Mouse (Mus musculus) frontal cortex, postnatal 36 days (tissue): ENCODE measurements around the gene Tmem104.

ENCODE experiments used
- DNase-seq, 2 experiments: peaks; one replicate each; pipeline ENCODE4 v3.0.0; 2022; ENCODE audit warnings: low spot score in 2 of 2

Tmem104 gene

DNA sequence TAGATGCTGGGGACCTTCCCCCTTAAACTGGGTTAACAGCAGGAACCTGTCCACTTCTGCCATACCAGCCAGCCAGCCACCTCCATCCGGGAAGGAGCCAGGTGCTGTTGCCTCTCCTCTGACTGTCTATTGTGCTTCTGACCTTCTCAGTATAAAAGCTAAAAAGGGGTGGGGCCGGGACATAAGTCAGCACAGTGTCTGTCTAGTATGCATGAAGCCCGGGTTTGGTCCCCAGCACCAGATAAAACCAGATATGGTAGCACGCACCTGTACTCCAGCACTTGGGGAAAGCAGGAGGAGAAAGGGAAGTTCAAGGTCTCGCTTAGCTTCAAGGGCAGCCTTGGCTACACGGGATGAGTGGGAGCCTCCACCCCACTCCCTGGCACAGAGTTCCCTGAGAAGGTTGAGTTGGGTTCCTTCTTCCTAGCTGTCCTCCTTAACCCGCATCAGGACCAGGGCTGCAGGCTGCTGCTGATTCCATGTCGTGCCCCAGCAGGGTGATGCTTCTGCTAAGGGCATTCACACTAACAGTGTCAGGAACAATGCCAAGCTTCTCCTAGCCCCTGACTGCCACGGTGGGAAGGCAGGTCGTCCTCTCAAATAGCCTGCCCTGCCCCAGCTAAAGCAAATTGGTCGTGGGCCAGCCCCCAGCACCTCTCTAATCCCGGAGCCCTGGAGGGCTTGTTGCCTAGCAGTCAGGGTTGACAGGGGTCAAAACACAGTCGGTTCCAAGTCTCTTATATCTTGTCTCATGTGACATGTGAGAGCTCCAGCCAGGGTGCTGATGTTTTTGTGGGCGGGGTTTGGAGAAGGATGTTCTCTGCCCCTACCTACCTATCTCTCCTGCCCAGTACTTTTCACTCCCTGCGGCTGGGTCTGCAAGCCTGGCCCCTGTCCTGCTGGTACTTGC, 42.0 kb downstream of the Tmem104 start:
- no peak for DNase-seq

DNA sequence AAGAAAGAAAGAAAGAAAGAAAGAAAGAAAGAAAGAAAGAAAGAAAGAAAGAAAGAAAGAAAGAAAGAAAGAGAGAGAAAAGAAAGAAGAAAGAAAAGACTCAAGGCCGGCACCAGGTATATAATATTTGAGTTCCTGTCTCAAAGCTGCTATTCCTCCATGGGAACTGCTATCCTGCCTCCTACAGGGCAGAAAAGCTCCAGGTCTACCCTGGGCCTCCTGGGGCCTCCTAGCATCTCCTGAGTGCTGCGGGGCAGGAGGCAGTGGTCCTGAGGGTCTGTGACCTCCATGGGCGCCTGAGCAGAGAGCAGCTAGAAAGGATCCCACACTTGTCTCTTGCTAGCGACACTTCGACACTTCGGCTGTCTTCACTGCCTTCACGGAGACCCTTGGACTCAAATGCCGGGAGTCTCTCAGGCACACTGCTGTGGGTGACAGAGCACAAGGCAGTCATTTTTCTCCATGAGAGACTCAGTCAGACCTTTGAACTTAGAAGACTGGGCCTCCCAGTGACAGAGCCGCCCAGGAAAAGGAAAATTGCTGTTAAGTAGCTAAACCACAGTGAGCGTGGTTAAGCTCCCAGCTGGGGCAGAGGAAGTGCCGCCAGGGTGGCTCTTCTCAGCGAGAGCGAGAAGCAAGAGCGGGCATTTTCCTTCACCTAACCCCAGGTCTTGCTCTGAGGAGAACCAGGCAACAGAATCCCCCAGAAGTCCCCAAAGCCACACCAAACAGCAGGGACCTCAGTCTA, 44.1 kb downstream of the Tmem104 start:
- DNase-seq = no peak

DNA sequence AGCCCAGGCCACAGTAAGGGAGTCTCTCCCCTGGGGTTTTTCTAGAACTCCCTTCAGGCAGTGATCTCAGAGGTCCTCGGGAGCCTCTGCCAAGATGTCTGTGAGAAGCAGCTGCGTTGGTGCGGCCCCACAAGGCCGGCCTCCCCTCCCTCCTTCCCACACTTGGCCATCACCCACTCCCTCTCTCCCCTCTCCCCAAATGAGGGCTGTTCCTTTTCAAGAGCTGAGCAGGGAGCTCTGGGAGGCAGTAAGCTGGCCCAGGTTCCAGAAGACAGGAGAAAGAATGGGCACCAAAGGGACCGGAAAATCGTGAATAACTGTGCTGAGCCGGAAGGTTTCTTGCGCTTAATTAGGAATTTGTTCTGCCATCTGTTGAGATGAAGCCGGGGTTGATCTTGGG, 44.6 kb downstream of the Tmem104 start:
- no peak for DNase-seq

DNA sequence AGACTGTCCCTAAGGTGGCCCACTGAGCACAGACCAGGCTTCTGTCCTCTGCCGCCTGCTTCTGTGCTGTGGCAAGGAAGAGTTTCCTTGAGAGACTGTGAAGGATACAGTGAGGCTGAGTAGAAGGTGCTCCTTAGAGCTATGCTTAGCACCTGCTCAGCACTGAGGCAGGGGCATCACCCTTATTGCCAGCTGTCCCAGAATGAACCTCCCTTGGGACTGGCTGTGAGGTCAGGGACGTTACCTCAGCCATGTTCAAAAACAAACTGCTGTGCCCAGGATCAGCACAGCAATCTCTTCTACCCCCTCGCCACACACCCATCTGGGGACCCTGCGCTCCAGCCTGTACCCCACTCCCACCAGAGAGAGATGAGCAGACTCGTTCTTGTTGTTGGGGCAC, 45.6 kb downstream of the Tmem104 start:
- no peak for DNase-seq

DNA sequence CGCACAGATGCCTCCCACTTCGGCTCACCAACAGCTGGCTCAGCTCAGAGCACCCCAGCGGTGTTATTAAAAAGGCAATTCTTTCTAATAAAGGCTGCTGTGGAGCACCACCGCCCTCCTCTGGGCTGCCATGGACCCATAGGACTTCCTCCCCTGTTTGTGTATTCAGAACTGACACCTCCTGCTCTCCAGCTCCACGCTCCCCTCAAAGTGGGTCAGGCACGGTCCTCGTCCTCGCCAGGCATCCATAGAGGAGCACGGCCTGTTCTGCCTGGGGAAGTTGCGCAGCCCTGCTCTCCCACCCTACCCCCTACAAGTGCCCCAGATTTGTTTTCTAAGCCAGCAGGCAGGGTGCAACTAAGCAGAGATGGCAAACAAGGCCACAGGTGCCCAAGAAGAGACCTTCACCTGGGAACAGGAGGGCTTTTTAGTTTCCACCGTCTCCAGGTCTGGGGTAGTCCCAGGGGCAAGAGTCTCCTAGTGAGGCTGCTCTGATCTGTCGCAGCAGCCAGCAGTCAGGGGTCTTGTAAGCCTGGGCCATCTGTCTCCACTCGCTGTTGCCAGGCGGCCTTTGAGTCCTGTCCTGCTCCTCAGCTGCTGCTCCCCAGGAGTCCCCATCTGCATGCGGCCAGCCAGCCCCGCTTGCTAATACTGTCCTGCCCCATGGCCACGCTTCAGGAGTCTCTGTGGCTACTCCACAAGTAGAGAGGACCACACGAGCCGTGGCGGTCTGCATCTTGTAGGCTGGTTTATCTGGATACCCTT, 46.4 kb downstream of the Tmem104 start:
- peak; percentile 40 to 54 for DNase-seq

DNA sequence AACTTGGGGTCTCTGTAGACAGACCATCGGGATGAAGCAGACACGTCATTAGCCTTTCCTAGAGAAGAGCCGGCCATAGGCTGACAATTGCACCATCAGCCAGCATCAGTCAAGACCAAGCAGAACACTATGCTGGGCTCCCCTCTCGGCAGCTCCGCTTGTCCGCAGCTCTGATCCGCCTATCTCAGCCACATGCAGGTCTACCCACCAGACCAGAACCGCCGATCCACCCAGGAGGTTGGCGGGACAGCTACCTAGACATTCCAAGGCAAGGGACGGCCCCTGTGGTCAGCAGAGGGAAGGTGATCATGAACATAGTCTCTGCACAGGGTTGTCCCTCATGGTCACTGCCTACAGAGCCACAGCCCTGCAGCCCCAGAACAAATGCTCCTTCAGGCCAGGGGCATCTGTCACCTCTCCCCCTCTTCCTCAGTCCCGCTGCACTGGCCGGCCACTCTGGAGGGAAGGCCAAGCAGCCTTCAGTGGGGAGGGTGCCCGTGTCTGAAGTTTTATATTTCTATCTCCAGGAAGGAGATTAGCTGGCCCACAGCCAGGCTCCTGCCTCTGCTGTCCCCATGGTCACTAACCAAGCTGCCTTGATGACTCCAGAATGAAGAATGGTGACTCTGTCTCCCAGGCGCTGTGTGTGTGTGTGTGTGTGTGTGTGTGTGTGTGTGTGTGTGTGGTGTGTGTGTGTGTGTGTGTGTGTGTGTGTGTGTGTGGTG, 47.2 kb downstream of the Tmem104 start:
- DNase-seq = no peak

DNA sequence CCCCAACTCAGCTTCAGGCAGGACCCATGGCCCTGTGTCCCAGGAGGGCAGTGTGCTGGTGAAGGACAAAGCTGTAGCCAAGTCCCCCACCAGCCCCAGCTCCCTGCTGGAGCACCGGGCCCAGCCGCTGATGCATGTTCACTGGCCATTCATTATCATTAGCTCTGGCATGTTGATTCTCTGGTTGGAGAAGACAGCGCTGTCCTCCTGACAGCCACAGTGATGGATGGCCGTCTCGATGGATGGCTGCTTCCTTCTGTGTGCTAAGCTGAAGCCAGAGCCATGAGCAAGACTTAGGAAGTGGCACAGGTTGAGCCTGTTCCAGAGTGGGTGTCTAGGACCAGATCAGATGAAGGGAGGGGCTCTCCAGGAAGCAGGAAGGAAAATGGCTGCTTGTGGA, 49.3 kb downstream of the Tmem104 start:
- no peak for DNase-seq

DNA sequence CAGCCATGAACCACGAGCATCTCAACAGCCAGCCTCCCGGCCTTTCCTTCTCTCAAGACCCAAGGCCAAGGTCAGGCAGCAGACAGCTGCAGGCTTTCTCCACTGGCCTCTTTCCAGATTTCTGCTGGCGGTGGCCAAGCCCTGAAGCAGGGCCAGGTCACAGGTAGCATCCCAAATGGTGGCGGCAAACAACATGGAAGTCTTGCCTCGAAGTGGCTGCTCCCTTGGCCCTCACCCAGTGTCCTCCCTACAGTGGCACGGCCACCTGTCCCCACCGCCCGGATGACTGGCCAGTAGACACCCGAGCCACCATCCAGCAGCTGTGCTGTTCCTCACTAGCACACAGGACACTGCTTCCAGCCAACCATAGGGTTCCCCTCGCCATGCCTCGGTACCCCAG, 54.1 kb downstream of the Tmem104 start:
- no peak for DNase-seq

DNA sequence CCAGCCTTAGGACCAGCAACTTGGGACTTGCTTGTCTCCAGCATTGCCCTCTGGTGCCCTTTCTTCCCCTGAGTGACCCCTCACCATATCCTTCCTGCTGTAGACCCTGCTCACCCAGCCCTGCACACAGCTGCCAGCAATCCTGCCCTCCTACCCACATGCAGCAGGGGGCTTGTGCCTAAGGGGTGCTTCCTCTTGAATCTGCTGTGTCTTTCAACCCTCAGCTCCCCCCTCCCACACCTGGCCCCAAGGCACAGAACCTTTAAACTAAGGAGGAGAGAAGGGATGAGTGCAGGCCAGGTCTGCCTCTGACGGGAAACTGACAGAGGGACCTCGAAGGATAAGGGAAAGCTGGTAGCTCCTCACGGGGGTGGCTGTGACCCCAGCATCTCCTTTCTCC, 55.5 kb downstream of the Tmem104 start:
- DNase-seq = no peak

DNA sequence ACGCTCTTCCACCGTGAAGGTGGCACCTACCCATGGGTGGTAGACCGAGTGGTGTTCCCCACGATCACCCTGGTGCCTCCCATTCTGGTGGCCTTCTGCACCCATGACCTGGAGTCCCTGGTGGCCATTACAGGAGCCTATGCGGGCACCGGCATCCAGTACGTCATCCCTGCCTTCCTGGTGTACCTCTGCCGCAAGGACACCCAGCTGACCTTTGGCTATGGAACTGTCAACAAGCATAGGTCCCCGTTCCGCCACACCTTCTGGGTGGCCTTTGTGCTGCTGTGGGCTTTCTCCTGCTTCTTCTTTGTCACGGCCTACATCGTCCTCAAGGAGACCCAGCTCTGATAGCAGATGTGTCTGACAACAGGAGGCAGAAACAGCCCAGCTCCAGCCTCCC, 56.5 kb downstream of the Tmem104 start:
- no peak for DNase-seq

DNA sequence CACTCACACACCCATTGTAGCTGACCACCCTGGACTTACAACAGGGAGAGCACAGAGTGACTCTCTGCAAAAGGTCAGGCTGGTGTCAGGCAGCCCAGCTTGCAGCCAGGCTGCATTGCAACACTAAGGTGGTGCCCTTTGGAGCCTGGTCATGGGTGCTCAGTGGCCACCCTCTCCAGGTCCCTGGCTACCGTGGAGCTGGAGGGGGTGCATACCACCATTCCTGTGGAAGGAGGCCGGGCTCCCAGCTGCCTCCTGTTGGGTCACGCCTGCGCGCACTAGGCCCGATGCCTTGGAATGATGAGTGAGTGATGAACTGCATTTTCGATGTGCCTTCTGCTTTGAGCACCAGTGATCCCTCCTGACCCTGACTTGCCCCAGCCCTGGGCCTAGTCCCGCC, 57.6 kb downstream of the Tmem104 start:
- no peak for DNase-seq

DNA sequence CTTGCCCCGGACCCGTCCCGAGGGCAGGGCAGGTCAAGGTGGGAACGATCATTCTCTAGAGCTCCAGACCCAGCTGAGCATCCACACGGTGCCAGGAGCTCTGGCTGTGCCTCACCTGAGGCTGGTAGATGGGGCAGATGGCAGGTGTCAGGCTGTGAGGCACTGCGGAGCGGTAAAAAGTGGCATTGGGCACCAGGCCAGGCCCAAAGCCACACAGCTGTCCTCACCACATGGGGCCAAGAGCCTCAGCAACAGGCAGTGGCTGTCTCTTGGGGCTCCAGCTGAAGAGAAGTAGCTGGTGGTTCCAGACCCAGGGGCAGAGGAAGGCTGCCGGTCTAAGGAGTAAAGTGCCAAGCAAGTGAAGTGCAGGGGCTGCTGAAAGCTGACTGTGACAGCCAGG, 59.1 kb downstream of the Tmem104 start:
- DNase-seq = no peak

DNA sequence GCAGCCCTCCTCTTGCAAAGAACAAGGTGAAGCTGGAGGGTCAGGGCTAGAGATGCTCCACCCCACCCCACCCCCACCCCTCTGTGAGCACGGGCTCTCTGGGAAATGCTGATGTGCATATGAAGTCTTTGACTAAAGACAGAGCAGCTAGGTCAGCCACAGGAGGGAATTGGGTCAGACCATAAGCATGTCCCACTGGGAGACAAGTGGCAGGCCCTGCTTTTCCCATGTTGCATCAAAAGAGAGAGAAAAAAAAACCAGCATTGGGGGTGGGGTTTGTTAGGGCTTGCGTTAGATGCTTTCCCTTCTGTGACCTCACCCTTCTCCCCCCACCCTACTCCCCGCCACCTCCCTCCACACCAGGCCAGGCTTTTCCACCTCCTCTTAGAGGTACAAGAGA, 60.0 kb downstream of the Tmem104 start:
- no peak for DNase-seq

DNA sequence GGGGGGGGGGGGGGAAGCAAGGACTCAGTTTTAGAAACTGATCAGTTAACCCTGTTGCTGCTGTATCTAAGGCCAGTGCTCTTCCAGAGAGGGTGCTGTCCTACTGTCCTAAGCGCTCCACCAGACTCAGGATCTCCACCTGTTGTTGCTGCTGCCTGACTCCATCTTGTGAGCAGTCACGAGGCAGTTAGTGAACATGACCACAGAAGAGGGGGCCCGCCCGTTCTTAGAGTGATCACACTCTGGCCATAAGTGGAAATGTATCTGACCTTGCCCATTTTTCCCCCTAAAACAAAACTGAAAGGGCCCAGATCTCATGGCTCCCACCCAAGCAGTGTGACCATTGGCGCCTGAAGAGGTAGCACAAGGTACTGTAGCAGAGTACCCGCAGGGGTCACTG, 60.7 kb downstream of the Tmem104 start:
- DNase-seq = no peak

DNA sequence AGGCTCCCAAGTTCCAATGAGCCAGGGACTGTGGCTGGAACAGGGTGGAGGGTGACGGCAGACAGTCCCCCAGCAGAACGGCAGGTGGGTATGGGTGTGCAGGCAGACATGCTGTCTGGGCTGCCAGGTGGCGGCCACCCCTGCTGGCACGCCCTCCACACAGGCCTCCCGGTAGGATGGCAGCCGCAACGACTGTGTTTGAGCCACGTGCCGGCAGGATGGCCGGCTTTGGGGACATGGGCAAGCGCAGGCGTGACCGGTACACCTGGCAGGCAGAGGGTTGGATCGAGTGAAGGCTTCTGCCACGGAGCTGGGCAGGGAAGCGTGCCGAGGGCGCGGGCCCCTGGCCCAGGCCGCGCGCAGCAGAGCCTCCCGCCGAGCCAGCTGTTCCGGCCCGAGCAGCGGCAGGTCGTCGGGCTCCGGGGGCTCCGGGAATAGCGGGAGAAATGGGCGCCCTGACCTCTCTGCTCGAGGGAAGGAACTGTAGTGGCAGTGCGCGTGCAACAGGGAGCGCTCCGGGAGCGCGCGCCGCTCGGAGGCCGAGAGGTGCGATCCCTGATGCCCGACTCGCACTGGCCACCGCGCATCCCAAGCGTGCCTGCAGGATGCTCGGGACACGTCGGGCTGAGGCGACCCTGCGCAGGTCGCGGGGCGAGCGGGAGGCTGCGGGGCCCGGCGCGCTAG, 62.6 kb downstream of the Tmem104 start:
- no peak for DNase-seq

DNA sequence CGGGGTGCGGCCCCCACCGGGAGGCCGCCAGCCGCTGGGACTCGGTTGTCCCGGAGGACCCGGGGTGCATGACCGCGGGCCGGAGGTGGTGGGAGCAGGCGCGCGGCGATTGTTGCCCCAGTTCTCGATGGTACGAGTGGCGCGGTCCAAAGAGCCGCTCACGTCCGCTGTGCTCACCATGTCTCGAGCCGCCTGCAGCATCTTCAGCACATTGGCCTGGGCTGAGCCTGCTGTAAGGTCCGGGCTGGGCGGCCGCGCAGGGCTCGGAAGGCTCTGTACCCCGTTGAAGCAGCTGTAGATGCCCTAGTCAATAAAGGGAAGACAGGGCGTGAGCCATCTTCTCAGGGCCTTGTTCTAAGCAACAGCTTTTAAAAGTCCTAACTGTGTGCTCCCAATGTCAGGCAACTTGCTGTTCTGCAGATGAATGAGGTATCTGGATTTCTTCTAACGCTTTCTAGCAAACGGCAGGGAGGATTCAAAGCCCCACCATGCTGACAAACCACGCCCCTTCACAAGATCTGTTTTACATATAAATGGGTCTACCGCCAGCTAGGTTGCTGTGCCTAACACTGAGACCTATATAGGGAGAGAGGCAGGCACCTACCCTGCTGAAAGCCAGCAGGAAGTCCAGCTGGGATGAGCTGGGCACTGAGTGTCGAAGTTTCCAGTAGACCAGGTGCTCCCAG, 63.3 kb downstream of the Tmem104 start:
- DNase-seq = no peak

DNA sequence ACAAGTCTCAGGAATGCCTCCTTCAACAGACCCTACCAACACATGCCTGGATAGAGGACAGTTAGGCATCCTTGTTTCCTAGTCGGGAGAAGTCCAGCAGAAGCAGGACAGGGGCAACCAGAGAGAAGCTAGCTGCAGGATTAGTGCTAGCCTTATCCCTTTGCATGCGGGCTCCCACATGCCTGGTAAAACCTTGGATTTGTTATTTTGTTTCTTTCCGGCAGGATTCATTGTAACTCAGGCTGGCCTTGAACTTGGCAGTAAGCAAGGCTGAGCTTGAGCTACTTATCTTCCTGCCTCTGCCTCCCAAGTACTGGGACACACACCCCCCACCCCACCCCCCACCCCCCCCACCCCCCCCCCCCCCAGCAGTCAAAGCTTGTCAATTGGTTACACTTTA, 64.0 kb downstream of the Tmem104 start:
- DNase-seq = no peak

DNA sequence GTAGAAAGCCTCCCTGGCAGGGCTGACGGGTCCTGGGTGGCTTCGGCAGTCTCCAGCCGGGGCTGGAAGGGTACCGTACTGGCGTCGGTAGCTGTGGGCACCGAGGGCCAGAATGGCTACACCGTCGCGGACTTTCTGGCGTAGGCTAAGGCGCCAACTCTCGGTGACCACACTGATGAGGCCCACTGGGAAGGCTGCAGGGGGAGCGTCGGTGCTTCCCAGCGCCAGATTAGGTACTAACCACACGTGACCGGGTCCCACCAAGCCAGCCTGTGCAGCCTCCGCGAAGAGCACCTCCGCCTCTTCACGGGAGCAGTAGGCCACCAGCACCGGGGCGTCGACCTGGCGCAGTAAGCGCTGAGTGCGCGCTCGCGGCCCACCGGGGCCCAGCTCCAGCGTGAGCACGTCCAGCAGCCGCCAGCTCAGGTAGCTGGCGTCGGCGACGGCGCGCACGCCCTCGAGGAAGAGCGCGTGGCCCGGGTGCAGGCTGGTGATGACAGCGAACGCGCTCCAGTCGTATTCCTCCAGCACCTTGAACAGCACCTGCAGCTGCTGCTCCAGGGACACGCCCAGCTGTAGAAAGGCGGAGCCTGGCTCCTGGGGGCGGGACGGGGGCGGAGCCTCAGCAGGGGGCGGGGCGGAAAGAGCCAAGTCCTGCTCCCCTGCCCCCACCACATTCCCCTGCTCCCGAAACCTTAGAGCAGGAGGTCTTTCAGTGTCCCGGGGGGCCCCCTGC, 70.7 kb downstream of the Tmem104 start:
- DNase-seq = no peak

DNA sequence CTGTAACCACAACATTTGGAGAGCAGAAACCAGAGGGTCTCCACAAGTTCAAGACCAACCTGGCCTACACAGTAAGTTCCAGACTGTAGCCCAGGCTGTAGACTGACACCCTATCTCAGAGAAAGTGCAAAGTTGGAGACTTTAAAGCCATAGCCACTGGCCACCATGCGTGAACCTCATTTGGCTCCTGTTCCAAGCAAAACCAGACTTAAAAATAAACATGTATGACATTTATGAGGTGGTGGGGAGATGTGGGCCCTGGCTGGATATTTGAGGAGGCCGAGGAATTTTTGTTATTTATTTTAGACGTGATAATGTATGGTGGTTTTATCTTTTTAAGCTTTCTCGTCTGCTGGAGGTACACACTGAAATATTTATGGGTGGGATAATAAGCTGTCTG, 71.8 kb downstream of the Tmem104 start:
- DNase-seq = no peak

DNA sequence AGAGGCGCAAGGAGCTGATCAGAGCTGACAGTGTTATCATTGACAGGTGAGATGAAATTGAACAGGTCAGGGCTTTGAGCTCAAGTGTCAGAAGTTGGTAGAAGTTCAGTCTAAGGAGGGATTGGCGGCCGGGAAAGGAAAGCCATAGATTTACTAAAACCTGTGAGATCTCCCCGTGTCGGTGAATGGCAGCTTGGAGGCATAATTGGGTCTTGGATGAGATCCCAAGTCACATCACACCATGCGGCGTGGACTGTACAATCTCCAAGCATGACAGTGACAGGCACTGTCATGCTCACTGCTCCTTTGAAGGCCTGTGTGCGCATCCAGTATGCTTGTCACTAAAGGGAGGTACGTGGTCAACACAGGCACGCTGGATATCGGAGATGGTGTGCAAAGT, 75.7 kb downstream of the Tmem104 start:
- no peak for DNase-seq
